Mouse (Mus musculus): ENCODE measurements around the gene Phf10. TPM values are rescaled to one million over a fixed set of nuclear protein-coding genes. Genes with fewer than 3 reads are reported as not detected.
"Not testable (repeated sequence)": the region's sequence is repeated elsewhere in the genome, so short reads cannot be mapped to it uniquely, and the experiment has no call there.

Gene Phf10
- polyA plus RNA-seq, 1 experiment: 45.7 TPM

DNA sequence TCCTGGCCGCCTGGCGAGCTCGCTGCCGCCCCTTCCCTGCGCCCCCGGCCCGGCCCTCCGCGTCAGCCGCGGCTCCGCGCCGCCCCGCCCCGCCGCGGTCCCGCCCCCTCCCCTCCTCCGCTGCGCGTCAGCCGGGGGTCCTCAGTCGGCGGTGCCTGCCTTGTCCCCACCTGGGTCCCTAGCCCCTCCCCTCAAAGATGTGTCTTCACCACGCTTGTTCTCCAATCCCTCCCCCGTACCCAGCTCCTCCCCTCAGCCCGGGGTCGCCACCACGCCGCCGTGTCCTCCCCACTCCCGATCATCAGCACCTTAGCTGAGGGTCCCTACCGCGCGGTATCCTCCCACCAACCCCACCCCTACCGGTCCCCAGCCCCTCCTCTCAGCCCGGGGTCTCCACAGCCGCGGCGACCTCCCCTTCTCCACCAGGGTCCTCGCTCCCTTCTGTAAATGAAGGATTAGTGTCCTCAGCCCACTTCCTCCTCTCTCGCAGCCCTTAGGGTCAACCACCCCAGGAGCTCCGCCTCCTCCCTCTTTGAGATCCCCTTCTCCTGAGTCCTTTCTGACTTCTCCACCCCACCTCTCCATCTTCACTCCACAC lies 583 bp upstream of the Phf10 start:
- DNase-seq; H3K4me3 ChIP-seq (replicated peaks; ENCODE audit: insufficient read depth, low read depth, low read length); H3K27ac ChIP-seq (ENCODE audit: insufficient read depth, low read length); H3K4me1 ChIP-seq (ENCODE audit: control insufficient read depth, insufficient read depth, low read length); H3K27me3 ChIP-seq (ENCODE audit: control insufficient read depth, insufficient read depth, low read length): not testable (repeated sequence)
- WGBS: no CpG with 5 or more reads among the region's 44 CpGs

DNA sequence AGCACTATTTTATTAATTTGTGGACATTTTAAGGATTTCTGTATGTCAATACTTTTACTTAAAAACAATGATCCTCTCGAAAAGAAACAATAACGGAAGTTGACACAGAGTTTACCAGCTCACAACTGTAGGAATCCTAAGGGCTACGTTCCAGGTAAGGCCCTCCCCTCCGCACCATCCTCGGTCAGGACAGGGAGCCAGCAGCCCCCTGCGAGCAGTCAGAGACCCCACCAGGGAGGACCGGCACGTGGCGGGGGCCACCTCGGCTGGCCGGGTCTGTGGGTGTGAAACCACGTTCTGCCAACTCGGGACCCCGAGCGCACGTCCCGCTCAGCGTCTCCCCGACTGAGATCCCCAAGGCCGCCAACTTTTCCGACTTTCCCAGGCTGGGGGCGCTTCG lies 553 bp downstream of the Phf10 start:
- peak; percentile 32 to 33 for DNase-seq
- peaks cover 3% of the 10 kb centered on the region for H3K4me1 ChIP-seq (ENCODE audit: control insufficient read depth, insufficient read depth, low read length)
- TF ChIP-seq CTCF (IDR thresholded peaks at IDR 0.05; ENCODE audit: borderline replicate concordance, insufficient read depth, low read depth, low read length) (no peak), POLR2A (IDR thresholded peaks at IDR 0.05; ENCODE audit: borderline replicate concordance, insufficient read depth, low read length) (no peak)
- no peaks in the 10 kb centered on the region; the same call in 1 of the 2 replicates for H3K27me3 ChIP-seq (ENCODE audit: control insufficient read depth, insufficient read depth, low read length)
- under 1% methylated on average over 19 of the region's 23 CpGs for WGBS
- H3K4me3 ChIP-seq (replicated peaks; ENCODE audit: insufficient read depth, low read depth, low read length): peak overlapping the region; percentile 61
- no peak overlapping the region for H3K27ac ChIP-seq (ENCODE audit: insufficient read depth, low read length)

DNA sequence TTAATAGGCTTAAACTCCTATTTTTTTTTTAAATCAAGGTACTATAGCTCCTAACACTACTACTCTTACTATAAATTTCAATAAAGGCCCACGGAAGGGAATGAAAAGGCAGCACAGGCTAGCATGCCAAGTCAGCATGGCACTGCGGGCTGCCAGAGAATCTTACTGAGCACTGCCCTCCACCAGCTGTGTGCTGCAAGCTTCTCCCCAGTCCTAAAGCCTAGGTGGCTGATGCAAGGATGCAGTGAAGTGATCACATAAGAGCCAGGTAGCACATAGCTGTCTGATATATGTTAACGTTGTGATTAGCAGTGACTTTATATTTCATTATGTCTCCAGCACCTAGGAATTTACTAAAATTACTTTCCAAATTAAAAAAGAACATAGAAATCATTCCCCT lies 1.1 kb downstream of the Phf10 start:
- no peaks in the 10 kb centered on the region; the same call in 1 of the 2 replicates for H3K27me3 ChIP-seq (ENCODE audit: control insufficient read depth, insufficient read depth, low read length)
- H3K4me1 ChIP-seq (ENCODE audit: control insufficient read depth, insufficient read depth, low read length): peaks cover 3% of the 10 kb centered on the region
- TF ChIP-seq CTCF (IDR thresholded peaks at IDR 0.05; ENCODE audit: borderline replicate concordance, insufficient read depth, low read depth, low read length): no peak
- no peak for TF ChIP-seq POLR2A (IDR thresholded peaks at IDR 0.05; ENCODE audit: borderline replicate concordance, insufficient read depth, low read length)
- DNase-seq: no peak
- H3K4me3 ChIP-seq (replicated peaks; ENCODE audit: insufficient read depth, low read depth, low read length): peak overlapping the region; percentile 61
- WGBS: 10% methylated on average over 3 of the region's 3 CpGs
- no peak overlapping the region for H3K27ac ChIP-seq (ENCODE audit: insufficient read depth, low read length)

DNA sequence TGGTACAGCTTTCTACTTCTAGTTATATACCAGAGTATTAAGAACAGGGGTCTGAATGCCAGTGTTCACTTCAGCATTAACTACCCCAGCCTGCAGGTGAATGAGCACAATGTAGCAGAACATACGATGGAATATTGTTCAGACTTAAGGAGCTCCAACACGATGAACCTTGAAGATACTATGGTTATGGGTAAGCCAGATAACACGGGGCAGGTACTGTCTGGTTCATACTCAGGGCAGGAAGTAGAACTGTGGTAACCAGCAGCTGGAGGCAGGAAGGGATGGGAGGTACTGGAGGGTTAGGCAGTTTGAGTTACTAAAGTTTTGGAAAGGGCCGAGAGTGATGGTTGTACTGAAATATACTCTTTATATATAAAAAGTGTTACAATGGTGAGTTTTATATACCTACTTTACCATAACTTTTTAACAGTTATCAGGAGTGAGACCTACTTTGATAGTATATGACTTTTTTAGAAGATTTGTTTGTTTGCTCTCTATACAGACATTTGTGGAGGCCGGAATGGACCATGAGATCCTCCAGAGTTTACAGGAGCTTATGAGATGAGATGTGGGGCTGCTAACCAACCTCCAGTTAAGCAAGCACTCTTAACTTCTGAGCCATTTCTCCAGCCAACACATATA lies 2.3 kb downstream of the Phf10 start:
- Histone ChIP-seq H3K4me3 (replicated peaks; ENCODE audit: insufficient read depth, low read depth, low read length) (no peak overlapping the region), H3K27ac (ENCODE audit: insufficient read depth, low read length) (no peak overlapping the region), H3K4me1 (ENCODE audit: control insufficient read depth, insufficient read depth, low read length) (peaks cover 3% of the 10 kb centered on the region), H3K27me3 (ENCODE audit: control insufficient read depth, insufficient read depth, low read length) (no peaks in the 10 kb centered on the region; the same call in 1 of the 2 replicates)
- TF ChIP-seq POLR2A (IDR thresholded peaks at IDR 0.05; ENCODE audit: borderline replicate concordance, insufficient read depth, low read length): no peak
- TF ChIP-seq CTCF (IDR thresholded peaks at IDR 0.05; ENCODE audit: borderline replicate concordance, insufficient read depth, low read depth, low read length): no peak
- WGBS: 88% methylated on average over 5 of the region's 5 CpGs
- DNase-seq: no peak

DNA sequence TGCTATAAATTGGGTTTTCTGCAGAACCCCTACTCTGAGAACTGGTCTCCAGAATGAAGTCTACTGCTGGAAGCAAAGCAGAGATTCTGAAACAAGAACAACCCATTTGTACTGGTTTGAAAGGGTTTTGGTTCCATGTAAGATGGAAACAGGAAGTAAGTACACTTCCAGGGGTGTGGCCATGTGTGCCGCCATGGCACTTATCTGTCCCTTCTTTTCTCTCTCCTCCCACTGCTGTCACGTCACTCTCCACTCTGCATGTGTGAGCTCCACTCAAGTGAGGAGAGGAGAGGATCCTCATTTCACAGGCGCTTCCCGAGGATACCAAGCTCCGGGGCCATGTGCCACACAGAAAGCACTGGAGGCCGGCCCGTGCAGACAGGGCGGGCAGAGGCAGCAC lies 7.6 kb downstream of the Phf10 start:
- no peak for DNase-seq
- Histone ChIP-seq H3K27ac (ENCODE audit: insufficient read depth, low read length) (no peak overlapping the region), H3K27me3 (ENCODE audit: control insufficient read depth, insufficient read depth, low read length) (no peaks in the 10 kb centered on the region), H3K4me3 (replicated peaks; ENCODE audit: insufficient read depth, low read depth, low read length) (no peak overlapping the region), H3K4me1 (ENCODE audit: control insufficient read depth, insufficient read depth, low read length) (no peaks in the 10 kb centered on the region)
- TF ChIP-seq POLR2A (IDR thresholded peaks at IDR 0.05; ENCODE audit: borderline replicate concordance, insufficient read depth, low read length) (no peak), CTCF (IDR thresholded peaks at IDR 0.05; ENCODE audit: borderline replicate concordance, insufficient read depth, low read depth, low read length) (no peak)
- WGBS: 86% methylated on average over 8 of the region's 8 CpGs

DNA sequence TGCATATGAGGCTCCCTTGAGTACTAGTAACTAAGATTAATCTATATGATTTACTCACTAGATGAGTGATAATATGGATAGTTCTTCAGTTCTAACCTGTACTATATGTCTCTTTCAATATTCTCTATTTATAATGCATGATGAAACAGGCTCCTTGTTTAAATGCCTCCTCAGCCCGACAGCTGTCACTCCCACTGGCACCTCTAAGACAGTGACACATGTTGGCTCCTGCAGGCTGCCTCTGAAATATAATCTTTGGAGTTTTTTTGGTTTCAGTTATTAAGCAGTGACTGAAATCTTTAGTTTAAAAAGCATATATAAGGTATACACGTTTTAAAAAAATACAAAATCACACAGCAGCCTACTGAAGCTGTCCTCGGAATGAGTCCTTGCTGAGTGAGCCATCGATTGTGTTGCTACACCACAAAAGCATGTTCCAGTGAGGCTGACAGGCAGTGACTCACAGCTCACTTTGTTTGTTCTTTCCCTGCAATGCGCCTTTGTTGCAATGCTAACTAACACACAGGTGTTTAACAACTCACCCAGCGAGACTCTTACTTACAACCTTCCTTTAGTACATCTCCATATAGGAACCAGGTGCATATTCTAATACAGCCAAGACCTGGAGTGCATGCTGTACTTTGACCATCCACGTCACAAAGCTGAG lies 11.8 kb downstream of the Phf10 start:
- 83% methylated on average over 7 of the region's 7 CpGs for WGBS
- TF ChIP-seq POLR2A (IDR thresholded peaks at IDR 0.05; ENCODE audit: borderline replicate concordance, insufficient read depth, low read length) (no peak), CTCF (IDR thresholded peaks at IDR 0.05; ENCODE audit: borderline replicate concordance, insufficient read depth, low read depth, low read length) (no peak)
- no peak overlapping the region for H3K27ac ChIP-seq (ENCODE audit: insufficient read depth, low read length)

GRCm38 (mm10) chr17:14944551-14944950 lies 16.5 kb downstream of the Phf10 start:
- no peak for DNase-seq
- WGBS: 84% methylated on average over 1 of the region's 1 CpGs
- Histone ChIP-seq H3K27me3 (ENCODE audit: control insufficient read depth, insufficient read depth, low read length) (no peaks in the 10 kb centered on the region), H3K4me1 (ENCODE audit: control insufficient read depth, insufficient read depth, low read length) (no peaks in the 10 kb centered on the region; the same call in 1 of the 2 replicates), H3K4me3 (replicated peaks; ENCODE audit: insufficient read depth, low read depth, low read length) (no peak overlapping the region), H3K27ac (ENCODE audit: insufficient read depth, low read length) (no peak overlapping the region)
- TF ChIP-seq CTCF (IDR thresholded peaks at IDR 0.05; ENCODE audit: borderline replicate concordance, insufficient read depth, low read depth, low read length) (no peak), POLR2A (IDR thresholded peaks at IDR 0.05; ENCODE audit: borderline replicate concordance, insufficient read depth, low read length) (no peak)

More for the DNA sequence above, 11.8 kb downstream of the Phf10 start:
- H3K4me3 ChIP-seq (replicated peaks; ENCODE audit: insufficient read depth, low read depth, low read length): no peak overlapping the region
- no peaks in the 10 kb centered on the region for H3K4me1 ChIP-seq (ENCODE audit: control insufficient read depth, insufficient read depth, low read length)
- H3K27me3 ChIP-seq (ENCODE audit: control insufficient read depth, insufficient read depth, low read length): no peaks in the 10 kb centered on the region
- DNase-seq: no peak

GRCm38 (mm10) chr17:14943729-14944059 lies 17.4 kb downstream of the Phf10 start:
- 16% methylated on average over 16 of the region's 16 CpGs for WGBS
- DNase-seq: no peak
- Histone ChIP-seq H3K4me1 (ENCODE audit: control insufficient read depth, insufficient read depth, low read length) (no peaks in the 10 kb centered on the region; the same call in 1 of the 2 replicates), H3K27me3 (ENCODE audit: control insufficient read depth, insufficient read depth, low read length) (no peaks in the 10 kb centered on the region), H3K27ac (ENCODE audit: insufficient read depth, low read length) (no peak overlapping the region), H3K4me3 (replicated peaks; ENCODE audit: insufficient read depth, low read depth, low read length) (peak overlapping the region; percentile 84)
- TF ChIP-seq CTCF (IDR thresholded peaks at IDR 0.05; ENCODE audit: borderline replicate concordance, insufficient read depth, low read depth, low read length) (no peak), POLR2A (IDR thresholded peaks at IDR 0.05; ENCODE audit: borderline replicate concordance, insufficient read depth, low read length) (no peak)

Measured in cerebellum, adult 2 months (tissue).